Mouse (Mus musculus) kidney, adult 2 months (tissue): ENCODE measurements around the gene Cplane1. TPM values are rescaled to one million over a fixed set of nuclear protein-coding genes. Genes with fewer than 3 reads are reported as not detected.

Experiments
- DNase-seq: peaks from one replicate; pipeline ENCODE4 v3.0.0; 2021
- H3K27ac ChIP-seq: fragments of 200-500 bp; 2 replicates; pipeline ENCODE4 v1.5.1; 2012; ENCODE audit warnings: low read depth, low read length, control low read depth, inconsistent platforms; ENCODE audit not compliant: insufficient read depth
- H3K27me3 ChIP-seq: fragments of 200-500 bp; replicated peaks from 2 replicates; pipeline ENCODE4 v1.6.1; 2012; ENCODE audit warnings: mild to moderate bottlenecking, moderate library complexity, low read length, inconsistent platforms; ENCODE audit not compliant: control insufficient read depth, insufficient read depth
- H3K36me3 ChIP-seq: fragments of 200-500 bp; 2 replicates; pipeline ENCODE4 v1.6.1; 2012; ENCODE audit warnings: mild to moderate bottlenecking, moderate library complexity, low read length, inconsistent platforms; ENCODE audit not compliant: control insufficient read depth, insufficient read depth
- H3K4me1 ChIP-seq: fragments of 200-500 bp; 2 replicates; pipeline ENCODE4 v1.6.1; 2011; ENCODE audit warnings: low read length; ENCODE audit not compliant: control insufficient read depth, insufficient read depth
- H3K4me3 ChIP-seq: fragments of 200-500 bp; 2 replicates; pipeline ENCODE4 v1.5.1; 2011; ENCODE audit warnings: mild to moderate bottlenecking, low read depth, low read length, control low read depth; ENCODE audit not compliant: insufficient read depth
- CTCF ChIP-seq: fragments of 200-500 bp; conservative IDR thresholded peaks from 2 replicates; pipeline ENCODE4 v1.5.1; 2011; ENCODE audit warnings: low read depth, mild to moderate bottlenecking, control low read depth, low read length, moderate library complexity, mixed read lengths; ENCODE audit not compliant: insufficient read depth, insufficient read length
- POLR2A ChIP-seq: fragments of 200-500 bp; IDR thresholded peaks from one replicate; pipeline ENCODE4 v1.6.1; 2011; ENCODE audit warnings: low read depth, low read length, control low read depth
- WGBS: fragments of 180-500 bp; shearing (Covaris S2); methylation state at CpG from one replicate; pipeline ENCODE4 v1.1.7; 2018; 5-methylcytosine and 5-hydroxymethylcytosine counted together
- polyA plus RNA-seq: library from polyadenylated mRNA; depleted of rRNA; stranded (reverse); fragments of >200 nt; gene quantifications from 2 replicates; pipeline ENCODE4 v1.2.3, GENCODE M21; 2012; rRNA removed

Gene Cplane1
- polyA plus RNA-seq = 3.2 TPM in 2 replicates

DNA sequence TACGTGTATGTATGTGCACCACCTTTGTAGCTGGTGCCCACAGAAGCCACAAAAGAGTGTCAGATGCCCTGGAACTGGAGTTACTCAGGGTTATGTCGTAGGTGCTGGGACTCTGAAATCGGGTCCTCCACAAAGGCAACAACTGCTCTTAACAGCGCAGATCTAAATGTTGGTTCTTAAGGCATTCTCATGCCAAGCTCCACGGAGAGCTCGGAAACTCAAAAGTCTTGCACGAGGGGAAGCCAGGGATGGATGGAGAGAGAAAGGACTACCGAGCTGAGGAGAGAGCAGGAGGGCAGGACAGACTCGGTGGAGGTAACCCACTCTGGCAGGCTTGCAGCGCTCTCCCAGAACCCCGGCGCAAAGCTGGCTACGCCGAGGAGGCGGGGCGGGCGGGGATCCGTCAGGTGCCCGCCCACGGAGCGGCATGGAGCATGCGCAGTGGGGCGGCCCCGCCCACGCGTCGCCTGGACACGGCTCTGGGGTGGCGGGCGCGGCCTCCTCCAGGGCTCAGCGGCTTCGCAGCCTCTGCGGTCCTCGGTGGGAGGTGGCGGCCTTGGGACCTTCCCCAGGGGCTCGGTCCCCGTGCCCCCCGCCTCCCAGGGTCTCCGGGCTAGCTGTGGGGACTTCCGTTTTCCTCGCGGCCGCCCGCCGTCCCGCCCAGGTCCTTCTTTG lies at the start of gene Cplane1:
Cplane1 (plus strand) TSS at position 516 of the 675 bp plus-strand sequence.
- DNase-seq = peak; percentile 95
- H3K27ac ChIP-seq = peak within 1 kb of the TSS; percentile 53; the same call in 1 of the 2 replicates
- peak within 1 kb of the TSS; percentile 61 for H3K4me3 ChIP-seq
- under 1% methylated on average over 47 of the region's 47 CpGs for WGBS
- no peaks in the 10 kb centered on the region for H3K36me3 ChIP-seq
- H3K27me3 ChIP-seq = no peaks in the 10 kb centered on the region
- TF ChIP-seq CTCF (no peak), POLR2A (peak; percentile 36)
- no peaks in the 10 kb centered on the region; the same call in 1 of the 2 replicates for H3K4me1 ChIP-seq

- no peaks in the 10 kb centered on the region for H3K27me3 ChIP-seq
- no peak overlapping the region for H3K4me3 ChIP-seq
- no peaks in the 10 kb centered on the region for H3K4me1 ChIP-seq
- H3K27ac ChIP-seq = no peak overlapping the region
- DNase-seq = no peak
- H3K36me3 ChIP-seq = peaks cover 4% of the 10 kb centered on the region
- TF ChIP-seq POLR2A (no peak), CTCF (no peak)
- 64% methylated on average over 1 of the region's 1 CpGs for WGBS
Measured at GRCm38 (mm10) chr15:8129281-8129680, 39.6 kb upstream of the Cplane1 start.

- H3K27me3 ChIP-seq = no peaks in the 10 kb centered on the region
- H3K27ac ChIP-seq = no peak overlapping the region
- DNase-seq = no peak
- 94% methylated on average over 3 of the region's 3 CpGs for WGBS
- H3K4me3 ChIP-seq = no peak overlapping the region
- H3K4me1 ChIP-seq = no peaks in the 10 kb centered on the region
- peaks cover 1% of the 10 kb centered on the region; the same call in 1 of the 2 replicates for H3K36me3 ChIP-seq
- TF ChIP-seq POLR2A (no peak), CTCF (no peak)
Measured at GRCm38 (mm10) chr15:8131268-8131667, 37.6 kb upstream of the Cplane1 start.

DNA sequence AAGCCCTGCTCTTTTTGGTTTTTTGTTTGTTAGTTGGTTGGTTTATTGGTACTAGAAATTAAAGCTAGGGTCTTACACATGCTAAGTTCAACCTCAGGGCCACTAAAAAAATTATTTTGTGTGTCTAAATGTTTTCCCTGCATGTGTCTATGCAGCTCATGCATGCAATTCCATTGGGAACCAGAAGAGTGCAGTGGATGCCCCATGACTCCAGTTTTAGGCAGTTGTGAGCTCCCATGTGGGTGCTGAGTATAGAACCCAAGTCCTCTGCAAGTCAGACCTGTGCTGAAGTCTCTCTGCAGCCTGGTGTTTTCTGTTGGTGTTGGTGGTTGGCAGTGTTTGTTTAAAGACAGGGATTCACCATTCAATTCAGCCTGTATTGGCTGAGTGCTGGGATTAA lies 37.1 kb upstream of the Cplane1 start:
- TF ChIP-seq POLR2A (no peak), CTCF (no peak)
- H3K4me3 ChIP-seq = no peak overlapping the region
- H3K36me3 ChIP-seq = peaks cover 1% of the 10 kb centered on the region; the same call in 1 of the 2 replicates
- H3K27me3 ChIP-seq = no peaks in the 10 kb centered on the region
- no peak for DNase-seq
- no peak overlapping the region for H3K27ac ChIP-seq
- H3K4me1 ChIP-seq = no peaks in the 10 kb centered on the region

DNA sequence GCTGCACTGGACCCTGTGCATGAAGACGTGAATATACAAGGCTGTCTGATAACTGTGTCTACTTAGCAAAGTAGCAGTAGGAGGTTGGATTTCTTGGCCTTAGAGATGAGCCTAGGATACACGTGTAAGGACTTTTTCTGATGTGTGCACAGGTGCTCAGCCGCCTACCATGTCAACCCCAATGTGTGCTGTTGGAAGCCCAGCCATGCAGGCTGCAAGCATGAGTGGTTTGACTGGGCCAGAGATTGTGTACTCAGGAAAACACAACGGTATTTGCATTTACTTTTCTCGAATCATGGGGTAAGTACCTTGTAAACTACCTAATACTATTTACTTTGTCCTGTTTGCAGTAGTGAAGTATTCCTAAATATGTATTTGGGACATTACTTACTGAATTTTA lies 33.3 kb upstream of the Cplane1 start:
- WGBS = 94% methylated on average over 5 of the region's 5 CpGs
- no peaks in the 10 kb centered on the region for H3K27me3 ChIP-seq
- no peak overlapping the region for H3K27ac ChIP-seq
- DNase-seq = no peak
- no peaks in the 10 kb centered on the region for H3K4me1 ChIP-seq
- no peaks in the 10 kb centered on the region; the same call in none of the 2 replicates for H3K36me3 ChIP-seq
- TF ChIP-seq CTCF = no peak
- TF ChIP-seq POLR2A = no peak
- H3K4me3 ChIP-seq = no peak overlapping the region

GRCm38 (mm10) chr15:8161841-8162240 lies 7.1 kb upstream of the Cplane1 start:
- TF ChIP-seq POLR2A (no peak), CTCF (no peak)
- H3K36me3 ChIP-seq = no peaks in the 10 kb centered on the region
- no peaks in the 10 kb centered on the region for H3K27me3 ChIP-seq
- WGBS = 54% methylated on average over 1 of the region's 1 CpGs
- no peak for DNase-seq
- H3K4me1 ChIP-seq = no peaks in the 10 kb centered on the region
- no peak overlapping the region for H3K27ac ChIP-seq
- H3K4me3 ChIP-seq = no peak overlapping the region

DNA sequence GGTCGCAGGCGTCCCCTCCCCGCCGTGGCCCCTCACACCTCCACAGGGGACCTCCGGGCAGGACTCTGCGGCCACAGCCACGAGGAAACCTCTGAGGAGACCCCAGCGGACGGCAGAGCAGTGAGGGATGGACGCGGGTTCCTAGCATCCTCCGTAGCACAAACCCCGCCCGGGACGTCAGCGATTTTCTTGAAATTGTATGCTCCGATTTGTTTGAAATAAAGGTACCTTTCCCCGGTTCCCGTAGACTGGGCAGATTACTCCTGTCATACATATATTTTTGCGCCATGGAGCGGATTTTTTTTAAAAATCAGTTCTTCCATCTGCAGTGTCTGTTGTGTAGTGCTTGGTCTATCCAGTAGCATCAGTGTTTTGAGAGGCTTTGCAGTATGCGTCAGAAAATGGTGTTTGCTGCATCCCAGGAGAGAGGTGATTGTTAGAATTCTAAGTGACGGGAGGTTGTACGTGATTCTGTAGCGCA lies 400 bp downstream of the Cplane1 start:
- TF ChIP-seq CTCF (no peak), POLR2A (no peak)
- H3K4me1 ChIP-seq = no peaks in the 10 kb centered on the region; the same call in 1 of the 2 replicates
- H3K4me3 ChIP-seq = peak overlapping the region; percentile 61
- WGBS = under 1% methylated on average over 25 of the region's 25 CpGs
- no peaks in the 10 kb centered on the region for H3K27me3 ChIP-seq
- H3K36me3 ChIP-seq = no peaks in the 10 kb centered on the region
- no peak overlapping the region for H3K27ac ChIP-seq
- DNase-seq = no peak
